Mouse (Mus musculus): ENCODE measurements around the gene Prkar1b.
A peak's percentile ranks its signal among the peaks of the same experiment; 100 is the strongest.

- TF ChIP-seq POLR2A (IDR thresholded peaks at IDR 0.05; ENCODE audit: low read depth, low read length) (no peak), CTCF (IDR thresholded peaks at IDR 0.05; ENCODE audit: extremely low read depth, insufficient read length, insufficient replicate concordance, low read depth, low read length) (peak; percentile 22; the same call in 1 of the 2 replicates)
Measured at GRCm38 (mm10) chr5:139107815-139108214, 42.0 kb downstream of the Prkar1b start.

Measured in small intestine, adult 2 months (tissue).